Mouse (Mus musculus) C2C12 (cell line): Measurements from ENCODE around the gene Kif13a.

Experiments
- CEBPB ChIP-seq: IDR thresholded peaks from one replicate; pipeline ENCODE4 v1.6.1; 2011; ENCODE audit warnings: low read depth, mild to moderate bottlenecking, control low read depth, moderate library complexity
- CTCF ChIP-seq: IDR thresholded peaks from one replicate; pipeline ENCODE4 v1.5.1; 2011; ENCODE audit not compliant: control insufficient read depth, insufficient read depth, insufficient read length
- FOSL1 ChIP-seq: IDR thresholded peaks from one replicate; pipeline ENCODE4 v1.8.0; 2011; ENCODE audit warnings: mild to moderate bottlenecking, low read length; ENCODE audit not compliant: poor library complexity, insufficient read depth, severe bottlenecking
- MAX ChIP-seq: IDR thresholded peaks from one replicate; pipeline ENCODE4 v1.6.1; 2011; ENCODE audit warnings: mild to moderate bottlenecking, control low read depth
- MYOD1 ChIP-seq: IDR thresholded peaks from one replicate; pipeline ENCODE4 v1.6.1; 2011; ENCODE audit warnings: low read depth; ENCODE audit not compliant: control insufficient read depth, insufficient read length
- MYOG ChIP-seq: IDR thresholded peaks from one replicate; pipeline ENCODE4 v1.6.1; 2011; ENCODE audit not compliant: control insufficient read depth, insufficient read length; ENCODE audit errors: extremely low read depth
- USF1 ChIP-seq: IDR thresholded peaks from one replicate; pipeline ENCODE4 v1.6.1; 2011; ENCODE audit warnings: low read depth, mild to moderate bottlenecking, control low read depth, moderate library complexity

GRCm38 (mm10) chr13:46772581-46772980 lies 157.1 kb downstream of the Kif13a start:
- TF ChIP-seq CTCF: no peak
- no peak for TF ChIP-seq MAX
- TF ChIP-seq MYOD1: no peak
- no peak for TF ChIP-seq CEBPB
- no peak for TF ChIP-seq FOSL1
- TF ChIP-seq MYOG: no peak
- no peak for TF ChIP-seq USF1
